Mouse (Mus musculus): ENCODE measurements around the gene Crtap.
A peak's percentile ranks its signal among the peaks of the same experiment; 100 is the strongest.
"Not testable (repeated sequence)": the region's sequence is repeated elsewhere in the genome, so short reads cannot be mapped to it uniquely, and the experiment has no call there.

Gene Crtap

GRCm38 (mm10) chr9:114394677-114395076, 4.2 kb upstream of the Crtap start:
- no peak for DNase-seq

GRCm38 (mm10) chr9:114394136-114394535, 3.7 kb upstream of the Crtap start:
- not testable (repeated sequence) for DNase-seq

GRCm38 (mm10) chr9:114390749-114391075, 237 bp upstream of the Crtap start:
- DNase-seq: no peak

GRCm38 (mm10) chr9:114389371-114389904, 1.0 kb downstream of the Crtap start:
- peak in 1 of 2 experiments; percentile 50 for DNase-seq

GRCm38 (mm10) chr9:114388701-114389370, 1.6 kb downstream of the Crtap start:
- peak in 1 of 2 experiments; percentile 23 for DNase-seq

- no peak for DNase-seq
Observed at GRCm38 (mm10) chr9:114388288-114388687, 2.2 kb downstream of the Crtap start.

- DNase-seq: no peak
Observed at GRCm38 (mm10) chr9:114387086-114387485, 3.4 kb downstream of the Crtap start.

GRCm38 (mm10) chr9:114385160-114385559, 5.3 kb downstream of the Crtap start:
- peak; percentile 55 to 66 for DNase-seq

GRCm38 (mm10) chr9:114384691-114385090, 5.8 kb downstream of the Crtap start:
- DNase-seq: no peak

- DNase-seq: peak; percentile 46 to 61
Observed at GRCm38 (mm10) chr9:114382936-114383710, 7.4 kb downstream of the Crtap start.

- peak; percentile 34 to 46 for DNase-seq
Observed at GRCm38 (mm10) chr9:114380881-114381733, 9.4 kb downstream of the Crtap start.

- DNase-seq: peak; percentile 29 to 48
Observed at GRCm38 (mm10) chr9:114379871-114380270, 10.6 kb downstream of the Crtap start.

GRCm38 (mm10) chr9:114377168-114377567, 13.3 kb downstream of the Crtap start:
- no peak for DNase-seq

- no peak for DNase-seq
Observed at GRCm38 (mm10) chr9:114375276-114375962, 15.1 kb downstream of the Crtap start.

- DNase-seq: not testable (repeated sequence)
Observed at GRCm38 (mm10) chr9:114371717-114372116, 18.8 kb downstream of the Crtap start.

- peak in 1 of 2 experiments; percentile 16 for DNase-seq
Observed at GRCm38 (mm10) chr9:114369389-114369788, 21.1 kb downstream of the Crtap start.

GRCm38 (mm10) chr9:114368471-114368858, 22.0 kb downstream of the Crtap start:
- no peak for DNase-seq

GRCm38 (mm10) chr9:114367783-114368470, 22.5 kb downstream of the Crtap start:
- DNase-seq: peak; percentile 87 to 94

GRCm38 (mm10) chr9:114329855-114330254, 60.6 kb downstream of the Crtap start, which contains the start of gene Bcl2a1c:
TSS of gene Bcl2a1c (plus strand) at chr9:114330135.
- not testable (repeated sequence) for DNase-seq

- not testable (repeated sequence) for DNase-seq
Observed at GRCm38 (mm10) chr9:114328332-114328731, 62.1 kb downstream of the Crtap start.

- DNase-seq: no peak
Observed at GRCm38 (mm10) chr9:114326011-114326748, 64.3 kb downstream of the Crtap start.
